In the genomic region with DNA sequence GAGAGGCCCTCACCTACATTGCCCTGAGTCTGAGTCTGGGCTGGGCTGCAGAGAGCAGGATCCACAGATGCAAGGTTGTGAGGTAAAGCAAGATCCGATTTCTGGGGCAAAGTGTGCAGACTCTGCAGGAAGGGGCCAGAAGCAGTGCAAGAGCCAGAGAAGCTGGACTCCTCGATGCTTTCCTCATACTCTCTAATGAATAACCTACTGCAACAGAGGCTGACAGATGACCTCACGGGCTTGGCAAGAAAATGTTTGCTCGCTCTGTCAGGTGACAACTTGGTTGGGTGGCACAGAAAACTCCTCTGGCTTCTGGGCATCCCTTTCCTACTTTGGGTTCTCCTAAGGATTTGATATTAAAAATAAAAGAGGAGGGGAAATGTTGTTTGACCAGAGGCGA, we compare ENCODE assay signal across 26 mouse cellular contexts. TPM values are rescaled to one million over a fixed set of nuclear protein-coding genes. Genes with fewer than 3 reads are reported as not detected.
DNase-seq lines count a peak whose midpoint lies in the region; ATAC-seq and TF ChIP-seq lines count a peak whose summit lies in the region.
"Had no signal": no experiment of that assay in that cellular context is flagged by ENCODE, and none has a peak within 500 bp of the region (broad histone marks: within the 10 kb centered on the region; RNA-seq: fewer than 3 reads in every experiment).

No protein-coding gene starts in this region.

- no peak for TF ChIP-seq CTCF in layer of hippocampus, adult 2 months (conservative IDR thresholded peaks at IDR 0.05)
- no peak for TF ChIP-seq CTCF in stomach, postnatal 0 days (IDR thresholded peaks at IDR 0.05; ENCODE audit: low read depth)

- no peaks in the 10 kb centered on the region for H3K36me3 ChIP-seq in heart, embryonic 14.5 days (ENCODE audit: control insufficient read depth, insufficient read depth, low read length)
- H3K36me3 ChIP-seq in stomach, postnatal 0 days (ENCODE audit: control insufficient read depth, insufficient read depth, low read length), result no peaks in the 10 kb centered on the region
- H3K36me3 ChIP-seq: embryonic facial prominence, embryonic 10.5 days; forebrain, embryonic 15.5 days; heart, embryonic 12.5 days; hindbrain, embryonic 13.5 days; limb, embryonic 12.5 days; midbrain, embryonic 15.5 days; neural tube, embryonic 13.5 days had no signal

- H3K27ac ChIP-seq in heart, embryonic 14.5 days (replicated peaks in 1 of 2; ENCODE audit: control insufficient read depth in 1 of 2, insufficient read depth in 1 of 2, low read depth in 2 of 2, low read length in 2 of 2), result peak overlapping the region in 1 of 2 experiments; percentile 14; a peak in 1 of 4 replicates
- H3K27ac ChIP-seq in layer of hippocampus, adult 2 months, result peak overlapping the region; percentile 60; the same call in 1 of the 2 replicates
- no peak overlapping the region; the same call in 1 of the 2 replicates for H3K27ac ChIP-seq in stomach, postnatal 0 days (replicated peaks)
- H3K27ac ChIP-seq: embryonic facial prominence, embryonic 10.5 days; forebrain, embryonic 15.5 days; hindbrain, embryonic 13.5 days; kidney, postnatal 0 days; limb, embryonic 12.5 days; liver, embryonic 14.5 days; macrophage; midbrain, embryonic 15.5 days; neural tube, embryonic 13.5 days had no signal

- no peak overlapping the region for H3K4me2 ChIP-seq in heart, embryonic 14.5 days (ENCODE audit: low read length)
- H3K4me2 ChIP-seq in stomach, postnatal 0 days (replicated peaks; ENCODE audit: low read depth), result no peak overlapping the region
- H3K4me2 ChIP-seq: forebrain, embryonic 15.5 days; heart, embryonic 12.5 days; hindbrain, embryonic 13.5 days; limb, embryonic 12.5 days; midbrain, embryonic 15.5 days; neural tube, embryonic 13.5 days had no signal

- peaks cover 16 to 19% of the 10 kb centered on the region in 2 experiments for H3K4me1 ChIP-seq in heart, embryonic 14.5 days (ENCODE audit: control insufficient read depth in 2 of 2, insufficient read depth in 2 of 2, low read length in 2 of 2)
- no peaks in the 10 kb centered on the region for H3K4me1 ChIP-seq in stomach, postnatal 0 days (replicated peaks; ENCODE audit: control insufficient read depth, insufficient read depth)
- H3K4me1 ChIP-seq: forebrain, embryonic 15.5 days; midbrain, embryonic 15.5 days had no signal

- TF ChIP-seq EP300 in stomach, postnatal 0 days (optimal IDR thresholded peaks at IDR 0.05), result no peak

- 63% methylated on average over 5 of the region's 5 CpGs for WGBS in heart, embryonic 14.5 days
- 54% methylated on average over 5 of the region's 5 CpGs for WGBS in stomach, postnatal 0 days

- 0 out of 2 replicates have a peak overlapping the region, but pooled peaks have one; percentile 13 for H3K9ac ChIP-seq in heart, embryonic 14.5 days (ENCODE audit: low read length)
- H3K9ac ChIP-seq in stomach, postnatal 0 days (ENCODE audit: low read length), result 0 out of 2 replicates have a peak overlapping the region, but pooled peaks have one; percentile 13
- H3K9ac ChIP-seq: forebrain, embryonic 15.5 days; heart, embryonic 12.5 days; hindbrain, embryonic 13.5 days; limb, embryonic 12.5 days; liver, embryonic 14.5 days; midbrain, embryonic 15.5 days; neural tube, embryonic 13.5 days had no signal

- no peak for ATAC-seq in heart, embryonic 14.5 days (ENCODE audit: insufficient number of reproducible peaks, insufficient read depth, low FRiP score, low read depth)
- ATAC-seq in stomach, postnatal 0 days (ENCODE audit: low FRiP score, low TSS enrichment), result no peak
- ATAC-seq: forebrain, embryonic 15.5 days; inflammation-experienced regulatory T-cells, adult 6 months; midbrain, embryonic 15.5 days had no signal

- H3K4me3 ChIP-seq in heart, embryonic 14.5 days (ENCODE audit: control insufficient read depth in 1 of 2, insufficient read depth in 1 of 2, low read depth in 1 of 2, low read length in 2 of 2), result no peak overlapping the region
- no peak overlapping the region for H3K4me3 ChIP-seq in layer of hippocampus, adult 2 months
- H3K4me3 ChIP-seq in stomach, postnatal 0 days (ENCODE audit: low read depth, low read length), result no peak overlapping the region
- H3K4me3 ChIP-seq: embryonic facial prominence, embryonic 10.5 days; forebrain, embryonic 15.5 days; heart, embryonic 12.5 days; hindbrain, embryonic 13.5 days; limb, embryonic 12.5 days; midbrain, embryonic 15.5 days; myocyte; neural tube, embryonic 13.5 days had no signal

- peak; percentile 52 for DNase-seq in adrenal gland, adult 2 months
- DNase-seq in adrenal gland, postnatal 25 days, result no peak
- no peak for DNase-seq in heart, adult 9 months (ENCODE audit: low spot score in 2 of 2)
- DNase-seq in layer of hippocampus, adult 2 months (ENCODE audit: low spot score in 2 of 2), result no peak
- DNase-seq in layer of hippocampus, adult 9-11 months, result no peak
- DNase-seq in stomach, postnatal 0 days (ENCODE audit: low spot score), result peak; percentile 47
- DNase-seq: cerebellum, adult 11 months; cerebellum, adult 9-11 months; heart, postnatal 36 days; retina, postnatal 1 day; right cerebral cortex, postnatal 25 days; thymus, adult 18-20 months; thymus, postnatal 36 days had no signal

- H3K27me3 ChIP-seq in heart, embryonic 14.5 days (ENCODE audit: control insufficient read depth, insufficient read depth, low read length), result no peaks in the 10 kb centered on the region
- H3K27me3 ChIP-seq in stomach, postnatal 0 days (ENCODE audit: control insufficient read depth, insufficient read depth, low read length), result no peaks in the 10 kb centered on the region
- H3K27me3 ChIP-seq: forebrain, embryonic 15.5 days; heart, embryonic 12.5 days; midbrain, embryonic 15.5 days; neural tube, embryonic 13.5 days had no signal

- H3K9me3 ChIP-seq in heart, embryonic 14.5 days (ENCODE audit: control insufficient read depth, low read length), result no peaks in the 10 kb centered on the region
- H3K9me3 ChIP-seq in stomach, postnatal 0 days (ENCODE audit: control insufficient read depth, low read length), result no peaks in the 10 kb centered on the region
- H3K9me3 ChIP-seq: embryonic facial prominence, embryonic 10.5 days; forebrain, embryonic 15.5 days; heart, embryonic 12.5 days; hindbrain, embryonic 13.5 days; limb, embryonic 12.5 days; midbrain, embryonic 15.5 days; neural tube, embryonic 13.5 days had no signal

RNA-seq across cellular contexts. Expression of gene Rhou, which starts 51.6 kb away (rescaled TPM):
- total RNA-seq in adrenal gland, adult 2 months (2021), result 10 to 100 TPM; 31.7 to 43.0 TPM
- polyA plus RNA-seq in adrenal gland, adult 2 months (2012; rRNA removed), result 12.3 and 13.6 TPM in 2 replicates
- 28.8 and 39.2 TPM in 2 replicates for total RNA-seq in adrenal gland, postnatal 25 days (2021)
- 10.0 and 11.4 TPM in 2 replicates for polyA plus RNA-seq in heart, embryonic 14.5 days (2014; fragmentation: Nextera tagmentation; extraction: Ambion mirVana)
- 10 to 100 TPM; 43.9 to 44.7 TPM for total RNA-seq in layer of hippocampus, adult 2 months (2021)
- polyA plus RNA-seq in stomach, postnatal 0 days (2015; fragmentation: Nextera tagmentation; extraction: Ambion mirVana), result 7.3 and 10.9 TPM in 2 replicates
- polyA plus RNA-seq: inflammation-experienced regulatory T-cells, adult 6 months had no signal

Comparison
In these comparisons a context has a peak if more than half of its experiments do, and no peak if none do; other contexts are left out.
1. DNase-seq: peak in adrenal gland, adult 2 months (single experiment) and stomach, postnatal 0 days (single experiment); none in adrenal gland, postnatal 25 days (single experiment), heart, adult 9 months (0 of 2), layer of hippocampus, adult 2 months (0 of 2) and layer of hippocampus, adult 9-11 months (single experiment).